Mouse (Mus musculus): ENCODE data around the gene Lcp1.

- TF ChIP-seq TAL1 (IDR thresholded peaks at IDR 0.05; ENCODE audit: low read length) (no peak), GATA1 (IDR thresholded peaks at IDR 0.05; ENCODE audit: low read length) (no peak)
These were observed 34.8 kb downstream of the Lcp1 start for GRCm38 (mm10) chr14:75165574-75166131.
